Mouse (Mus musculus) left cerebral cortex, adult 9 months (tissue): ENCODE data around the gene Pou6f2.
A peak's percentile ranks its signal among the peaks of the same experiment; 100 is the strongest.

Experiments
- DNase-seq, 2 experiments: peaks; one replicate each; pipeline ENCODE4 v3.0.0; 2022; ENCODE audit warnings: low spot score in 2 of 2

Gene Pou6f2

DNA sequence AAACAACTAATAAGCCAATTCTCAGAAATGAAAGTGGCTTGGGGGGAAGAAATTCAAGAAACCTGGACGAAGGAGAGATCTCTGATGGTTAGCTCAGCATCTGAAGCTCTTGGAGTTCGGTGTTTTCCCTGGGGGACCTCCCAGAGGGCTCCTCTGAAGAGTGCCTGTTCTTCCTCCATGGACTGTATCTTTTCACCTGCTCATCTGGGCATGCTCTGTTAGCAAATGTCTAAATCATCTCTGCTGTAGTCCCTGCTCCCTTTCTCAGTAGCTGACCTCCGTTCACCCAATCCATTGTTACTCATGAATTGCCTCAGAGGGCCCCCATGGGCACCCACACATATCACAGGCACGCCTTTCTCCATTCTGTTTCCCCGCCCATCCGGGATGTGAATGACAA, at the start of gene Pou6f2:
Gene Pou6f2, minus strand, starts transcription at position 101 of the 400 bp plus-strand sequence.
- DNase-seq: no peak

DNA sequence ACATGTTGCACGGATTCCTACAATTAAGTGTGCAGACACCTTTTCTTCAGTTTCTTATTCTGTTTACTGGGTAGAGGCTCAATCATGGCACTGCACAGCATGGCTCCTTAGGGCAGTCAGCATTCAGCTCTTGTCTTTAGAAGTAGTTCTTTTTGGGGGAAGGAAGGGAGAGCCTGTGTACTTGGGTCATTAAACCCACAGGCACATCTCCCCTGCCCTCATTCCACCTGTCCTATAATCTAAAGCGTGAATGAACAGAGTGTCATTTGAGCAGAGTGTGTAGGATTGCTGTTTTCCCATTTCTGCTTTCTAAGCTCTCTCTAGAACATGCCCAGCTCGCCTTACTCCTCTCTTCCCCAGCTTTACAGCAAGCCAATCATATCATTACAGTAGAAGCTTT, 42.4 kb upstream of the Pou6f2 start:
- DNase-seq: no peak

DNA sequence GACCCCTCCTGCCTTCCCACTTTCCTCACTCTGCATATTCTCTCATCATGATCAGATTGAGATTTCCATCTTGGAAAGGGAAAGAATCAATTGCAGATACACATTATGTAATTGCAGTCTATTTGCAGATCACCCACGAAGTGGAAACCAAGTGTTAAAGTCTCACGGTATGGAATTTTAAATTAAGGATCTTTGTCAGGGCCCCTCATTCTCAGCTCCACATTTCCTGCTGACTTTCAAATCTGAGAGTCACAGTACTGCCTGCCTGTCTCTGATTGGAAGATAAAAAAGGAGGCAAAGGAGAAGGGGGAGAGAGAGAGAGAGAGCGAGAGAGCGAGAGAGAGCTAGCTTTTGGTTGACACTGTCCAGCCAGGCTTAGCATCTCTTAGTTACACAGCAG, 9.8 kb downstream of the Pou6f2 start:
- DNase-seq: no peak

GRCm38 (mm10) chr13:18363373-18363772, 34.1 kb downstream of the Pou6f2 start:
- no peak for DNase-seq

GRCm38 (mm10) chr13:18344580-18345333, 52.7 kb downstream of the Pou6f2 start:
- no peak for DNase-seq

GRCm38 (mm10) chr13:18338910-18339501, 58.5 kb downstream of the Pou6f2 start:
- peak in 1 of 2 experiments; percentile 18 for DNase-seq

DNA sequence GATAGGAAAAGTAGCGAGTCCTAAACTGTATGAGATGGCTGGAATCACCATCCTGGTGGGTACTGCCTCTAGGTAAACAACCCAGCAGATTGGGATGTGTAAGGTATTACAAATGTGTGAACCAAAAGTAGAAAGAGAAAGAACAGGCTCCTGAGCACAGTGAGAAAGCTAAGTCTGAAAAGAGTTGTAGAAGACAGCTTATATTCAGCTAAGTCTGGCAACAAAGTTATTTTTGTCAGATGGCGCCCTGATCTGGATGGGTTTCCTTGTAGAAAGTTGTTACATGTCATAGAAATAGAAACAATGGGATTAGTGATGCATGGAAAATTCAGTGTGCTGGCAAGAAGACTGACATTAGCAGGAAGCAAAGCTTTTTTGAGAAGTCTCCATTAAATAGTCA, 59.5 kb downstream of the Pou6f2 start:
- DNase-seq: peak; percentile 37 to 48

- no peak for DNase-seq
Observed at GRCm38 (mm10) chr13:18334035-18334434, 63.5 kb downstream of the Pou6f2 start.

GRCm38 (mm10) chr13:18332596-18332995, 64.9 kb downstream of the Pou6f2 start:
- DNase-seq: no peak

DNA sequence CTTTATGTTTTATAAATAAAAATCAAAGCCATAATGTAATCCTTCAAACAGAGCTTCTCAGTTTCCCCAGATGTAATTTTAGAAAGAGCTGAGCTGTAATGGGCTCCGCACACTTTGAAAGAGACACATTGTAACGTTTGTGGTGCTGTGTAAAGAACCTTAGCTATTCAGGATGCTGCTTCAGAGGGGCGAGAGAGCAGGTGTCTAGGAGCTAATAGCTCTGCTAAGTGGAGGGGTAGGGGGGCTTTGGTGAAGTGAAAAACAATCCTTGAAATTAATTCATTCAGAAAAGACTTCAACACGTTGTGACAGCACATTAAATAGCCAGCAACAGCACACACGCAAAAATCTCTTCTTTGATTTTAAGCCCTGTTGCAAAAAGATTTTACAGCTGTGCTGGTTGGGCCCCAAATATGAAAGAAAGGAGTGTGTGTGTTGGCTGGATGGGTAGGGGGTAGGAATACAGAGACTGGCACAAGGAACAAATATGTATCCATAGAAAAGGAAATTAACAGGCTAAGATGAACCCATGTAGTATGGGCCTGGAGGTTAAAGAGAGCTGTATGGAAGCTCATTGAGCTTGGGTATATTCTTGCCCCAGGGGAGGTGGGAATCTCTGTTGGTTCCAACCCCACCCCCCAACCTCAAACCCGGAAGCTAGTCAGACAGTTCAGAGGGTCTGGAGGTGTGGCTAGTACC, 73.4 kb downstream of the Pou6f2 start:
- DNase-seq: no peak

DNA sequence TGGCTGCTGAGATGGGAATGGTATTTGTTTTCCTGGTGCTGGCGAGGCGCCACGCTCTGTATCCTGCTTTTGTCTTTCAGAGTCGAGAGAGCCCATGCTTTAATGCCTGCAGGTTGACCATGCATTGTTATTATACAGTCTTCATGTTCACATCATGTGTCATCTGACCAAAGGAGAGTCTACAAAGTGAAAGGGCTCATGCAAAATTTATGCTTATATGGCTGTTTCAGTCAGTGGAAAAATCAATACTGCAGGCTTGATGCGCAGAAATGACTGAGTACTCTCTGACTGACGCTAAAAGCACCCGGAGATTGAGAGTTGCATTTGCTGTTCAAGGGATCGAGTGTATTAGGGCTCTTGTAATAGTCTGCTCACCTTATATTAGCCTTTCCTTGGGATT, 74.1 kb downstream of the Pou6f2 start:
- DNase-seq: no peak

- DNase-seq: no peak
Observed at GRCm38 (mm10) chr13:18312613-18313012, 84.9 kb downstream of the Pou6f2 start.

DNA sequence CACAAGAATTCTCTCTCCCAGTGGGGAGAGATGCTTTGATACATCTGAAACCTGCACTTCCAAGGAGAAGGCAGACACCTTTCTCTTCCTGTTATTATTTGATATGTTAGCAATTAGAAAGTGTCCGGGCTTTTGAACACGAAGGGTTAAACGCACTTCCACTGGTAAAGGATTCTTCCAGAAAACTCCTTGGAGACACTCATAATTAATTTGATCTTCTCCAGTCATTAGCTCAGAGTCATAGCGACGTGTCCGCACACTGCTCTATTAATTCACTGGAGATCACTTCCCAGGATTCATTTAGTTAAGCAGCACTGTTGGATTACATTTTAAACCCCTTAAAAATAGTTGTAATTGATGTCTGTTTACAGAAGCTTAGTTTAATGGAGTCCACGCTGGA, 88.5 kb downstream of the Pou6f2 start:
- DNase-seq: no peak

DNA sequence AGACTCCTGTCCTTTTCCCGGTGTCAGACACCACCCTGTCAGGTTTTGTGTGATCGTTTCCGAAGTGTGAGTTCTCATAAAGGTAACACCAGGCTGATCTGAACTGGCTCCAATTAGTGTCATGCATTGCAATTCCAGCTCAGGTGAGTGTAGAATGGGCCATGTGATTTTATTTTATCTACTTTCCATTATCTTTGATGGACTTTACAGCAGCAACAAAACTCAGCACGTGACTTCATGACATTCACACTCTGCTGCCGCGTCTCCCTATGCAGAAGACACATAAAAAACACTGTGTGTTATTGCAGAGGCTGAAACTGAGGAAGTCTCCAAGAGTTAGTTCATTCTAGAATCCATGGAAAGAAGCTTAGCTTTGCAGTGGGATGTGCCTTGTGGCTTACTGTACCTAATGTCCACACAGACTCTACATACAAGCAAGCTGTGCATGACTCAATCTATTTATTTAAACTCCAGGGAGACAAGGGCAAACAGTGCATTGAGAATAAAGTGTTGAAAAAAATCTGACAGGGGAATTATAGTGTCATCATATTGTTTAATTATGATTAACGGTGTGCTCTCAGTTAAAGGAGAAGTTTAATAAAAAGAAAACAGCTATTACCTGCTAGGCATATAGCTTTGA, 90.9 kb downstream of the Pou6f2 start:
- DNase-seq: no peak

DNA sequence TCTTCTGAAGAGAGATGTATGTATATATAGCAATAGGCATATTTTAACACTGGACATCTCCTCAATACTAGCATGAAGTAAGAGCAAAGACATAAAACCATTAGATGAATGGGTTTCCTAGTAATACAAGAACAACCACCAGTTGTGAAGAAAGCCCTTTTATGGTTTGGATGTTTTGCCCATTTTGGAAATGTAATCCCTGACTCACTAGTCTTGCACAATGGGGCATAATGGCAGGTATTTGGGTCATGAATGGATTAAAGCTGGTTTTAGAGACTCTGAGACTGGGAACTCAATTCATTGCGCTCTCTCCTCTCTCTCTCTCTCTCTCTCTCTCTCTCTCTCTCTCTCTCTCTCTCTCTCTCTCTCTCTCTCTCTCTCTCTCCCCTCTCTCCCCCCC, 97.5 kb downstream of the Pou6f2 start:
- DNase-seq: no peak

DNA sequence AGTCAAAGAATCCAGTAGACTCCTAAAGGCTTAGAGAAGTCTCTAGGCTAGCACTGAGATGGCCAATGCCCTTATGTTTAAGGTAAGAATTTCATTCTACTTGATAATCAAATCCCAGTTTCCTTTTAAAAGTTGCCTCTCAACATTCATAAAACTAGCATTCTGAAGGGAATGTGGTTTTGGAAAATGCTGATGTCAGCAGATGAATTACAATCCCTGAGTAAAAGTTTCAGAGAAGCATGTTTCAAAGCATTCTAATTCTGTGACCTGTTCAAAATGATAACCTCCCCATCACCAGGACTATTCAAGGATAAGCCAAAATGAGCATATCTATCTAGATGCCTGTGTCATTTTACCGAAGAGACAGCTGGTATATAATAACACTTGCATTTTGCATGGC, 104.0 kb downstream of the Pou6f2 start:
- DNase-seq: no peak

- DNase-seq: no peak
Observed at GRCm38 (mm10) chr13:18290253-18290914, 107.1 kb downstream of the Pou6f2 start.

GRCm38 (mm10) chr13:18287536-18287935, 110.0 kb downstream of the Pou6f2 start:
- no peak for DNase-seq

DNA sequence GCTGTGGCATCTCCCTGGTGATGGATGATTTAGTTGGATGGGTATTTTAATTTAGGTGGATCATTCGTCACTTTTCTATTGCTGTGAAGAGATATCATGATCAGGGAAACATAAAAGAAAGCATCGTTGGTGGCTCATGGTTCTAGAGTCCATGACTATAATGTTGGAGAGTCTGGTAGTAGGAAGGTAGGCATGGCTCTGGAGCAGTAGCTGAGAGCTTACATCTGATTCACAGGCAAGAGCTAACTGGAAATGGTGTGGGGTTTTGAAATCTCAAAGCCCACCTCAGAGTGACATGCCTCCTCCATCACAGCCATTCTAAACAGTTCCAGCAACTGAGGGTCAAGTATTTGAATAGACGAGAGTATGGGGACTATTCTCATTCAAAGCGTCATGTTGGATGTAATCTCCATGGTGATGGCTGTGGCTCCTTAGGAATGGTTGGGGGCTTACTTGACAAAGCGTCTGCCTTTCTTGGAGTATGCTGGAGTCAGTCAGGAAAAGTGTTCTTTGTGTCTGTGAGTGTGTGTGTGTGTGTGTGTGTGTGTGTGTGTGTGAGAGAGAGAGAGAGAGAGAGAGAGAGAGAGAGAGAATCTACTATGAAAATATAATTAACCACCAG, 115.0 kb downstream of the Pou6f2 start:
- no peak for DNase-seq

DNA sequence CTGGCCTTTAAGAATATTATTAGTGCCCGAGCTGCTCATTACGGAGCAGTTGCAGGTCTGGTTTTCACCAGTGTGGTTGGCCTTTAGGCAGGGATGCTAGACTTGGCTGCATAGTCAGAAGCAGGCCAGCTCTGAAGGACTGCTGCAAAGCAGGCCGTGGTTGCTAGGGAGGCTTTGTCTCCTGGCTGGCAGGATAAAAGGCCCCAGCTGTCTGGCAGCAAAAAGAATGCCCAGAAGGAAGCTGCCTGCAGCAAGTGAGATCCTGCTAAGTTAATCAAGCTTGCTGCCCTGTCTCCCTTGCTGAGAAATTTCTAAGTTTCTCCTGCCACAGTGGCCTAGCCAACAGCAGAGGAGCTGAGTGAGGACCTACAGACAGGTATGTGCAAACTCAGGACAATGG, 116.4 kb downstream of the Pou6f2 start:
- DNase-seq: peak; percentile 3 to 44

DNA sequence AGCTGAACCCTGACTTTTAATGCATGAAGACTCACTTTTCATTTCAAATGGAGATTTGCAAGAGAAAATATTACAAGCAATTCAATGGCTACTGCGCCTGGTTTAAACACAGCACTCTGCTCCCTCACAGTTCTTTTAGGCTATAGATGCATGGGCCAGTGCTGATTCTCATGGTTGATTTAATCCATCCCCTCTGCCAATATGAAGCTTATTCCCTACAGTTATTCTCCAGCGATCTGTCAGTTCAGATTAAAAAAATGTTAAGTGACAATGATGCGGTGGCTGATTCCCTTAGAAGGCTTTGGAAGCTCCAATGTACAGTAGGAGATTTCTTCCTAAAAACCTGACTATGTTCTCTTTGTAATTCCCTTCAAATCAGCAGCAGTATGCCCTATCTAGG, 144.4 kb downstream of the Pou6f2 start:
- no peak for DNase-seq
